Mouse (Mus musculus): Measurements from ENCODE around the gene Ube2o.

The Ube2o gene

DNA sequence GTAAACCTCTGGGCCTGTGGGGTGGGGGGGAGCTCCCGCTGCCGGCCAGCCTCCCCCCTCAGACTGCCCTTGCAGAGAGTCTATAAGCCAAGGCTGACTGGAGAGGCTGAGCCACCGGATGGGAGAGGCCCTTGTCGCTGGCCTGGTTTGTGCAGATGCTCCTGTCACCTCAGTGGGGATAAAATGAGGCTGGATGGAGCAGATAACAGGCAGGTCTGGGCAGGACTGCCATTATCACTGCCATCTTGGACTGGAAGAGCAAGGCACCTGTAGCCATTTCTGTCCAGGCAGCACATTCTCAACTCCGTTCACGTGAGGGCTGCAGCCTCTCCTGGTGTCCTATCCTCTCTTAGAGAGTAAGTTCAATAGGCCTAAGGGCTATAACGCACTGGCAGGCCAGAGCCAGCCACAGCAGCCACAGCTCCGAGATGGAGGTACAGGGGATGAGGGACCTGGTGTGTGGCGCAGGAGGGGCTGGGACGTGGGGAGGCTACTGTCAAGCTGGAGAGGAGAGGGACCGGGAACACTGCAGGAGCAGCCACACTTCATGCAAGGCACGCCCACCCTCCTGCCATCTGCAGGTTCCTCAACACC is 43.0 kb downstream of the Ube2o start:
- no peak for DNase-seq (ENCODE audit: low spot score)

DNA sequence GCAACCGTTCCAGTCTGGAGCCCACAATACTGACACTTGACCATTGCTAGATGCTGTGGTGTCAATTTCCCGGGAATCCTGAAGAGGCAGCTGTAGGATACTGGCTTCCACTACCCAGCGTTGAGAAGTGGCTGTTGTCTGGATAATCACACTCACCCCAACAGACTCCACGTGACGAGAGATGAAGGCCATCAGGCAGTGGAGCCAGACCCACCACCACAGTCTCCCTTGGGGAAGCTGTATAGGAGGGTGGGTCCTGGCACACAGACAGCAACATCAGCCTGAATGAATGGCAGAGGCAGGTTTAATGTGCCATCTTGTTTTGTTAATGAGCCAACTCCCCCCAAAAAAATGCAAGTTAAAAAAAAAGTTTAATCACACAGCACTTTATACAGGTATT is 43.9 kb downstream of the Ube2o start:
- DNase-seq (ENCODE audit: low spot score), result no peak

DNA sequence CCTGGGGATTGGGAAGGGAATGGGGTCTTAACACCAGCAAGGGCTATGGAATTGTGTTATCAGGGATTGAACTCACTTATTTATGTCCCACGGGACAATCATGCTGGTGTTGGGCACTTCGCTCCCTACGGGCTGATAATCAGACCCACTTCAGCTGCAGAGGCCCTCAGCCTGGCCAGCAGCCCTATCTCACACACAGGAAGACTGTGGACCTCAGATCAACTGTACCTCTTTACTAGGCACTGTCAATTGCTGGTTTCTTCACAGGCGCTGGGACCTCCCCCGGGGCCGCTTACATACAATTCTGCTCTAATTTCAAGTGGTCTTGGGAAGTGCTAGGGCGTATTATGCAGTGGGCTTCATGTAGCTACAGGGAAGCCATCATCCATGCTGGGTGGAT is 44.6 kb downstream of the Ube2o start:
- no peak for DNase-seq (ENCODE audit: low spot score)

DNA sequence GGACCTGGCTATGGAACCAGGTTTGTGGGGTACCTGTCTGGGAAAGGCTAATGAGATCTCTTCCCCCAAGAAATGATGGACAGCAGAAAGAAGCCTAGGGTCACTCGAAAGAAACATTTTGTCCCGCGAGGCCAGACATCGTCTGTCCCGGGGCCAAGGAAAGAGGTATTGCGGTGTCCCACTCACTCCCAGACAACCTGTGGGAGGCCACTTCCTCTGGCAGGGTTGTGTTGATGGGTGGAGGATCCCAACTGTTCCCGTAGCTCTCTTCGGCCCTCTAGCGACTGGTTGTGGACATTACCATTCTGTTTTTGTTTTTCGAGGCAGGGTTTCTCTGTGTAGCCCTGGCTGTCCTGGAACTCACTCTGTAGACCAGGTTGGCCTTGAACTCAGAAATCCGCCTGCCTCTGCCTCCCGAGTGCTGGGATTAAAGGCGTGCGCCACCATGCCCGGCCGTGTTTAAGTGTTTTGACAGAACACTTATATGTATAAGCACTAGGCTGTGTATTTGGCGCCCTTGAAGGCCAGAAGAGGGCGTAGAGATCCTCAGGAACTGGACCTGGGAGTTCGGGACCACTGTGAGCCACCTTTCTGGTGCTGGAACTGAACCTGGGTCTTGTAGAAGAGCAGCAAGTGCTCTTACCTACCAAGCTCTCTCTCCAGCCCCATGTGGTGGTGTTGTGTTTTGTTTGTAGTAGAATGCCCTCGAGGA is 46.9 kb downstream of the Ube2o start:
- DNase-seq (ENCODE audit: low spot score), result peak; percentile 76

DNA sequence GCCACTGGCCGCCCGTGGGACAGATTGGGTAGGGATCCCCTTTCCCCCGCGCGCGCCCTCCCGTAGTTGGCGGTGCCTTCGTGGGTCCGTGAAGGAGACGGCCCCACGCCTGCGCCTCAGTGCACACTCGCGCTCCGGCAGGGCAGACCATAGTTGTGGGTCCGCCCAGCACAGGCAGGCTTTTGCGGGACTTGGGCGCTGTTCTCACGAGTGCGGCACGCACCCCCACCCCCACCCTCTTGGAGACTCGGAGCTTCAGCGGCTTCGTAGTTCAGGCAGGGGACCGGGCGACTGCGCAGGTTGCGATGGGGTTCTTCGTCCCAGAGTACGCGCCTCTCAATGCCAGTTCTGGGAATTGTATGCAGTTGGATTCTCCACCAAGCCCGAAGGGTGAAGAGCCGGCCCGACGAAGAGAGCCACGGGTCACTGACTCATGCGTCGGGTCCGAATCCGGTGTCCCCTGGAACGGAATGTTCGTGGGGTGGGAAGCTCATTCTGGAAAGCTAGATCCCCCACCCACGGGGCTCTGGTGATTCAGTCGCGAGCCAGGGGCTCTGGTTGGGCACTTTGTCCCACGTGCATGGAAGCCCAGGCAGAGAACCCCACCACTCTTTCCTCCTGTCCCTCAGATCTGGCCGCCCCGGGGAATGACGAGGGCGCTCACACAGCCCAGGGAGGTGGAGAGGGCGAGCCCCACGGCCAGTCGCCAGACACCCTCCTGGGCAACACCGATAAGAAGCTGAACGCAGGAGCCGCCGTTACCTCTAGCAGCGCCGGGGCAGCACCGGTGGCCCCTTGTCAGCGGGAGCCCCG is 47.7 kb downstream of the Ube2o start:
- DNase-seq (ENCODE audit: low spot score), result no peak

DNA sequence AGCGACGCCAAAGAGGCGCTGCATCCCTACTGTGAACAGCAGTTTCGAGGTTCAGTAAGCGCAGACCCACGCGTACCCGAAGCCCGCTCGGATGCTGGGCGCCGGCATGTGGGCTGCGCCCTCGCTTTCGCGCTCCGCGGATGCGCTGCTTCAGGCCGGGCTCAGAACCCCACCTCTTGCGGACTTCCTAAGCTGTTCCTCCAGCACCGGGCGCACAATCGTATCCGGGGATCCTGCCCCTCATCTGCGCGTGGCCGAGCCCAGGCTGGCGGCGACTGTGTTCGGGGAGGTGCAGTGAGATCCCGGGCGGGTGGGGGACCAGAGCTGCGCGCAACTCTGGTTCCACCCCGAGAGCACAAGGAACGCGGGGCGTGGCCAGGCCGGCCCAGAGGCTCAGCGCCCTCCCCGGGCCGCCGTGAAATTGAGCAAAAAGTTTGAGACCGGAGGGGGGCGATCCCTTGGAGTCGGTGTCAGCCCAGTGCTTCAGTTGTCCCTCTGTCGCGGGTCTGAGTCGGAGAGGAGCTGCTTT is 48.4 kb downstream of the Ube2o start:
- peak; percentile 38 for DNase-seq (ENCODE audit: low spot score)

DNA sequence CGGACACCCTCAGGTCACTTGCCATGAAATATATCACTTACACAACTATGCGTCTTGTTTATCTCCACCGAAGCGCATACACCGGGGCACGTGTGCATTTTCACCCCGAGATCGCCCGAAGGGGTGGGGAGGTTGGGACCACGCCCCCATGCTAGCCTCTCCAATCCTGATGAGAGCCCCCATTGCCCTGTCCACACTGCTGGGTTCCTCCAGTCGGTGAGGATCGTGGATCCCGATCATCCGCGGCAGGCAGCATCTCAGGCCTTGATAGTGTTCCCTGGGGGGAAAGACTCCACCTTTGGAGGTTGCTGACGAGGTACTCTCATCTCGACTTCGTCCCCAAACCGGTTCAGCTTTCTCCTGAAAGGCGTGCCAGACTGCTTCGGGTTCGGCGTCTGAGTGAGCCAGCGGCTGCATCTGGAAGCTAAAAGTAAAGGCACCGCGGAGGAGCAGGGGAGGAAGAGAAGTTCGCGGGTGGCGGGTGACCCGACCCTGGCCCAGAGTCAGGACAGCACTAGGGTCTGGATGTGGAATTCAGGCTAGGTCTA is 48.9 kb downstream of the Ube2o start:
- peak; percentile 19 for DNase-seq (ENCODE audit: low spot score)

DNA sequence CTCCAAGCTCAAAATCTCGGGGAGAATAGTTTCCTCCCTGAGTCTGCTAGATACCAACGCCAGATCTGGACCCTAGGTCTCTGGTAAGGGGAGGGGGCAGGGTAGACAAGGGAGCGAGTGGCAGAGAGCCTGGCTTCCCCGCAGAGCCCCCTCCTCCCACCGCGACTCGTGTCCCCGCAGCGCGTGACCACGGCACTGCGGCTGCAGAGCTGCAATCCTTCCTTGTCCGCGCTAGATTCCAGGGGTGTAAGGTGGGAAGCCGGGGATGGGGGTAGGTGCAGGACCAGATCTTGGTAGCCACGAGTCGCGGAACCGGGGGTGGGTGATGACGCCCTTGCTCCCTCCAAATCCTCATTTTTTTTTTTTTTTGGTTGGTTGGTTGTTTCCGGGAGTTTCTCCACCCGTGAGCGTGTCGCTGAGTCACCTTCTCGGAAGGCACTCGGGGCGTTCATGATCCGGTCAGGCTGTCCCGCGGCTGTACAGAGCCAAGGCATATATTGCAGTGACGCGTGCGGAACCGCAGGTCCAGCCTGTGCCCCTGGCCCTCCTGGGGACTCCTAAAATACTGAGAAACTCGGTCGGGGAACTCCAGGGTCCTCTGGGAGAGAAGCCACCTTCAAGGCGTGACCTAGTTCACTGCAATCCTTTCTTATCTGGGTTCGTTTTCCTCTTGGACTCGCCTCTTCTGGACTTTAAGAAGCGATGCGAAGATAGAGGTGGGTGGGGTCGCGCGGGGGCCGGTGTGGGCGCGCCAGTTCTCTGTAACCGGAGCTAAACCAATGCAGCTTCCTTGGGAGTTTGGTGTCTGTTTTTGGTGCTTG is 49.7 kb downstream of the Ube2o start:
- DNase-seq (ENCODE audit: low spot score), result no peak

DNA sequence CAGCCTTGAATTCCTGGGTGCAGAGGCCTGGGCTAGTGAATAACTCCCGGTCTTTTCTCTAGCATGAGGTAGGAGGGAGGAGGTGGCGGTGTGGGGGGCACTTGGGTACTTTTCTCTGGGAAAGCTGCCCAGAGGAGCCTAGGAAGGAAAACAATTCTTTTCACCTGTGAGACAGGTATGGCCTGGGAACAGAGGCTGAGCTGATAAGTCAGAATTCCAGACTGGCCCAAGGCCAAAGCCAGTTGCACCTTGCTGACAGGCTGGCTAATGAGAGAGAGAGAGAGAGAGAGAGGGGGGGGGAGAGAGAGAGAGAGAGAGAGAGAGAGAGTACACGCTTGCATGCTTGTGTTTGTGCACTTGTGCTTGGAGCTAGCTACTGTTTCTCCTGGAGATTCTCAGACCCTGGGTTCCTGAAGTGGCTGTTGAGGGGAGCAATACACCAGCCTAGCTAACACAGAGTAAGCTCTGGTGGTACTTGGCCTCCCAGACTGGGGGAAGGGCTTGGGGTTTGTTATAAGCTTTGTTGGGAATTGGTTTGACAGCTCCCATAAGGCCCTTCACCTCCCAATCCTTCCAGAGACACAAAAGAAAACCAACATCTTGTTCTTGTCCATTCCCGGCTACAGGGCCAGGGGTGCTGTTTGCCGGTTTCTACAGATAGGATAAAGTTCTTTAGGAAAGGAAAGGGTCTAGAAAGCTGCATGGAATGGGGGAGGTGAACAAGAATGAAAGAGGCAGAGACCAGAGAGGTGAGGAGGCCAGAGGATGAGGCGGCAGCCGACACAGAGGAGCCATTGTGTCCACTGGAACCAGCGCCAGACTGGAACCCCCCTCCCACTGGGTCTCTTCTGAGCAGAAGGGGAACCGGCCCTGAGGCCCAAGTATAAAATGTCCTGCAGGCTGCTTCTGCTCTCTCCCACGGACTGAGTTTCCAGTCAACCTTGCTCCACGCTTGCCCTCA is 50.8 kb downstream of the Ube2o start, which contains the start of gene Sphk1:
Gene Sphk1 (plus strand): TSS at position 739 of the 961 bp plus-strand sequence.
- DNase-seq (ENCODE audit: low spot score), result peak; percentile 24

DNA sequence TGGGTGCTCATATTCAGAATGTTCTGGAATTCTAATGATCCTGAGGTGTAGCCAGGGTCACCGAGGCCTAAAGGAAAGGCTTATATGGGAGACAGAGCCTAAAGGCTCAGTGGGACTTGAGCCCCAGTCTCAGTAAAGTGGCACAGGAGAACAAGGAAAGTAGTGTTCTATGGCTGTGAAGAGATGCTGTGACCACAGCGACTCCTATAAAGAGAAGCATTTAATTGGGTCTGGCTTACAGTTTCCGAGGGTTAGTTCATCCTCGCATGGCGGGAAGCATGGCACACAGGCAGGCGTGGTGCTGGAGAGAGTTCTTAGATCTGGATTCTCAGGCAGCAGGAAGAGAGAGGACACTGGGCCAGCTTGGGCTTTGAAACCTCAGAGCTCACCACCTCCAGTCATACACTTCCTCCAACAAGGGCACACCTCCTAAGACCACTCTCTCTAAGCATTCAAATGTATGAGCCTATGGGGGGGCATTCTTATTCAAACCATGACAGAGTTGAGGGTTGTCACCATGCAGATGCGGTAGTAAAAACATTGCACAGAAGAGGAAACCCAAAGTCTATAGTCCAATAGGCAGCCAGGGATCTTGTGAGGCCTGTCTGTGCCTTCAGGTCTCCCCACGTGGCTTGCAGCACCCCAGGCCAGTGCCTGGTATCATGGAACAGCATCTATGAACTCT is 52.5 kb downstream of the Ube2o start:
- DNase-seq (ENCODE audit: low spot score), result no peak

DNA sequence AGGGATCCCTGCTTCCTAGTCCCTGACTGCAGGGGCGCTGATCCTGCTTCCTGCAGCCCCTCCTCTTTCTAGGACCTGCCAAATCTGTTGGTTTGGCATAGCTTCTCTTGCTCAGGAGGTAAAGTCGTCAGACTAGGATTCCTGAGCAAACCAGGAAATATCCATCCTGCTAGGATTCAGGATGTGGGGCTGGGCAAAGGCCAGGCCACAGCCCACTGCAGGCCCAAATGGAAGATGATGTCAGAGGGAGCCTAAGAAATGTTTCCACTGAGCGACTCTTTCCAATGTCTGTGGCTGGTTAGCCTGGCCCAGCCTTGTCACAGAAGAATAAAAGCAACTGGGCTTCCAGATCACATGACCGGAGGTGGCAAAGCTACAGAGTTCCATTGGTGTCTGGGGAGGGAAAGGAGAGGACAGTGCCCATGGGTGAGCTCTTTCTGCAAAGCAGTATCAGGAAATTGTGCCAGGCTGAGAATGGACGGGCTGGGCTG is 57.5 kb downstream of the Ube2o start:
- peak; percentile 20 for DNase-seq (ENCODE audit: low spot score)

DNA sequence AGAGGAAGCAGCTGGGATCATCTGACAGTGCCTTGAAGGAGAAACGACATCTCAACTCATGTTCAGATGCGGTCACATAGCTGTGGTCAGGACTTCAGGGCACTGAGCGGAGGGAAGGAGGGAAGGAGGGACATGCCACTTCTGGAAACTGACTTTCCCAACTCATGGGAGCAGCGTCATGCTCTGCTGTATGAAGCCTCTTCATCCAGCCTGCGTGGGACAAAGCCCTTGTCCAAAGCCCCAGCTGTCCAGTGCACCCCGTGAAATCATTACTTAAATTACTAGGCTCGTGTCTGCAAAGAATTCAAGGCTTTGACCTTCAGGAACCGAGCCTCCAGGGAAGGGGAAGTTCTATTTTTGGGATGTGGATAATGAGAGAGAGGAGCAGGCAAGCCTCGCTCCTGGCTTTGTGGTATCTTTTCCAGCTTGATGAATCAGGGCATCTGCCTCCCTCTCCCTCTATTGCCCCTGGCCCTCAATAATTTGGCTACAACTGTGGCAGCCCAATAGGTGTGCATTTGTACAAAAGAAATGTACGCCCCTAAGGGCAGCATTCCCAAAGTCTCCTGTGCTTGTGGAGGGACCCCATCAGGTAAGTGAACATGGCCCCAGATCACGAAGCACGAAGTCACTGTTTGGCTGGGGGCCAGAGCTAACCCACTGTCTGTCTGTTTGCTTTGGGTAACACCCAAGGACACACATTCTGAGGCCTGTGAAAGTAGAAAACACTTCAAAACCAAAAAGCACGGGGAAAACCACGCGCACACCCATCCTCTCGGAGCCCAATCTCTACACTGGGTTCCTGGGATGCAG is 58.2 kb downstream of the Ube2o start:
- no peak for DNase-seq (ENCODE audit: low spot score)

DNA sequence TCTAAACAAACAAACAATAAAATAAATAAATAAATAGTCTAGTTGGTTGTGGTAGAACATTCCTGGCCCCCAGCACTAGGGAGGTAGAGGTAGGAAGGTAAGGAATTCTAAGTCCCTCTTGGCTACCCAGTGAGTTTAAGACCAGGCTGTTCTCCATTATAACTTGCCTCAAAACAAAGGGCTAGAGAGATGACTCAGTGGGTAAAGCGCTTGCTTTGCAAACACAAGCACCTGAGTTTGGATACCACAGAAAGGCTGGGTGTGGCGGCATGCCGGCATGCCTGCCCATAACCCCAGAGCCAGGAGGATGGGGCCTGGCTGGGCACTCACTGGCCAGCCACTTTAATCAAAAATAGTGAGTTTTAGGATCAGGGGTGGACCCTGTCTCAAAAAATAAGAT is 59.2 kb downstream of the Ube2o start:
- DNase-seq (ENCODE audit: low spot score), result no peak

DNA sequence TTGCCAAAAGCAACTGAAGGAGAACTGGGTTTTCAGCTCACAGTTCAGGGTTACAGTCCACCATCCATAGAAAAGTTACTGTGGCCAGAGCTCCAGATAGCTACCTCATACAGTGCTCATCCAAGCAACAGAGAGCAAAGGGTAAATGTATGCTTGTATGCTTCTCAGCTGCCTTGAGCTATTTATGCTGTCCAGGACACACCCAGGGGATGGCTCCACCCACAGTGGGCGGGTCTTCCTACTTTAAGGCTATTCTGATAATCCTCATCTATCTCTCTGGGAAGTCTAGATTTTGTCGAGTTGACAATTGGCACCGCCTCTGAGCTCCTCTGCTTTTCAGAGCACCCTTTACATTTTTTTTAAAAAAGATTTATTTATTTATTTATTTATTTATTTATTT is 60.1 kb downstream of the Ube2o start:
- no peak for DNase-seq (ENCODE audit: low spot score)

DNA sequence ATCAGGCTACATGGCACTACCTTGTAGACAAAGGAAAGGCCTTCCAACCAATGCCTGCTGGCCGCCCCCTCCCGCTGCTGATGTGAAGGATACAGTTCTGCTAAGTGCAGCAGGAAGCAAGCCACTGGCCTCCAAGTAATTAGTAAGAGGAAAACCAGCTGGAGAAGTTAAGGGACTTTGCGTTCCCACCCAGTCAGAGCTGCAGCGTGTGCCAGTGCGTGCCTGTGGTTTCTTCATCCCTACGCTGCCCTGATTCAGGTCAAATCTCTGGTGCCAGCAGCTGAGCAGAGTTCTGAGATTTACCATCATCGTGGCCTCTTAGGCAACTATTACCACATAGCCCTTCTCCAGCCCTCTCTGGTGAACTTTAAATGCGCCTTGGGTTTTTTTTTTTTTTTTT is 62.8 kb downstream of the Ube2o start:
- peak; percentile 24 for DNase-seq (ENCODE audit: low spot score)

DNA sequence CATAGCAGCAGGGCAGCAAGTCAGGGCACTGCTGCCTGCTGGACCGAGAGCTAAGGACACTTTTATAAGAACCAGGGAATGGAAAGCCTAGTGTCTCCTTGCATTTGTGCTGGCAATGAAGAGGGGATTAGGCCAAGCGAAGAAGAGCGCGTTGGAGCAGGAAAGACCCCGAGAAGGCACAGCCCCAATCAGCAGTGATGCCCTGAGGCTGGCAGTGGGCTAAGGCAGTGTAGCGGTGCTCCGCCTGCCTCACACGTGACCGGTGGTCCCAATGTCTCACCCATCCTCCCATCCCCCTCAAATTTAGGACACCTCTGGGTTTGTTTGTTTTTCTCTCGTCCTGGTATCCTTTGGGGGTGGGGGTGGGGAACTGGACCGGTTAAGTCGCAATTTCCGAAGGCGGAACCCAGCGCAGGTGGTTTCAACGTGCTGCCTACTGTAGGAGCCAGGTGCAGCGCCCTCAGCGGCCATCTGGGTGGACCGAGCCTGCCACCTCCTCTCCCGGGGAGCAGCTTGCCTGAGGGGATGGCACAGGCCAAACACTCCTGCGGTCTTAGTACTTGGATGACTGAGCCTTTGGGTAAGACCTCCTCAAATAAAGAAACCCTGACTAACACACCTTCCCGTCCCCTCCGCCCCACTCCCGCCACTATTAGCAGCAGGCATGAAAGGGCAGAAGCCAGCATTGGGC is 65.8 kb downstream of the Ube2o start:
- no peak for DNase-seq (ENCODE audit: low spot score)

DNA sequence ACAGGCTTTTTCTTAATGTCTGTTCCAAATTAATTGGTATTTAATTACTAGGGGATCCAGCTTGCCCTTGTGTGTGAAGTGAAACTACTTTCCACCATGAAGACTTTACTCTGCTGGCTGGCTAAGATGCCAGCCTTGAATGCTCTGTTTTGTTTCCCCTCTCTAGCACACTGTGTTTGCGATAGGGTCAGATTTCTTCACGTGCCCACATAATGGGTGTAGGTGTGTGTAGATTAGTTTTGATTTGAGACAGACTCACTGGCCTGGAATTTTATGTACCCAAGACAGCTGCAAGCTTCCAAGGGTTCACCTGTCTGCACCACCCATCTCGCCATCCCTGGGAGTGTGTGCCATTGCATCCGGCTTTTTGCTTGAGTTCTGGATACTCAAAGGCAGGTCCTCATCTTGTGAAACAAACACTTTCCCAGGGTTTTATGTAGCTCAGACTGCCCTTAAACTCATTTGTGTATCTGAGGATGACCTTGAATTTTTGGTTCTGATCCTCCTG is 67.7 kb downstream of the Ube2o start:
- DNase-seq (ENCODE audit: low spot score), result no peak

DNA sequence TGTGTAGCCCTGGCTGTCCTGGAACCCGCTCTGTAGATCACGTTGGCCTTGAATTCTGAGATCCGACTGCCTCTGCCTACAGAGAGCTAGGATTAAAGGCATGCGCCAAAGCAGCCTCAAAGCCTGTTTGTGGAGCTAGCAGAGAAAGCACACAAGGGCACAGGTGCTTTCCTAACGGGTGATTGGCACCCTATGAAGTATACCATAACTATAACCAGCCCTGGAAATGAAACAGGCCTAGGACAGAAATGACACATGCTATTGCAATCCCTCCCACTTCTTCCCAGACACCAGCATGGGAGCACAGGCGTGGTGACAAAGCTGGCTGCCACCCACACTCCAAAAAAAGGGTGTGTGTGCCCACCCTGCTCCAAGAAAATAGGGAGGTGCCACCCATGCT is 68.3 kb downstream of the Ube2o start:
- DNase-seq (ENCODE audit: low spot score), result no peak

Measured in MN1 (cell line).